Mouse (Mus musculus) cortical plate, adult 2 months (tissue): ENCODE data around the gene Tnnt1. TPM values are rescaled to one million over a fixed set of nuclear protein-coding genes. Genes with fewer than 3 reads are reported as not detected.

Experiments used
- H3K27ac ChIP-seq: fragments of 200-500 bp; 2 replicates; pipeline ENCODE4 v1.5.1; 2012; ENCODE audit warnings: low read length, control low read depth, inconsistent platforms; ENCODE audit not compliant: insufficient read depth
- H3K4me1 ChIP-seq: fragments of 200-500 bp; 2 replicates; pipeline ENCODE4 v1.6.1; 2011; ENCODE audit warnings: low read length; ENCODE audit not compliant: control insufficient read depth, insufficient read depth
- H3K4me3 ChIP-seq: fragments of 200-500 bp; 2 replicates; pipeline ENCODE4 v1.5.1; 2011; ENCODE audit warnings: mild to moderate bottlenecking, low read length, control low read depth; ENCODE audit not compliant: insufficient read depth
- CTCF ChIP-seq: fragments of 200-500 bp; IDR thresholded peaks from 2 replicates; pipeline ENCODE4 v1.5.1; 2011; ENCODE audit warnings: mild to moderate bottlenecking, control low read depth, low read length; ENCODE audit not compliant: insufficient read depth; ENCODE audit errors: extremely low read depth
- POLR2A ChIP-seq: fragments of 200-500 bp; IDR thresholded peaks from 2 replicates; pipeline ENCODE4 v1.6.1; 2011; ENCODE audit warnings: mild to moderate bottlenecking, low read length, control low read depth; ENCODE audit not compliant: insufficient read depth; ENCODE audit errors: extremely low read depth
- polyA plus RNA-seq: library from polyadenylated mRNA; depleted of rRNA; stranded (reverse); fragments of >200 nt; gene quantifications from 2 replicates; pipeline ENCODE4 v1.2.3, GENCODE M21; 2012; rRNA removed

The Tnnt1 gene
- 9.6 and 10.1 TPM in 2 replicates for polyA plus RNA-seq

DNA sequence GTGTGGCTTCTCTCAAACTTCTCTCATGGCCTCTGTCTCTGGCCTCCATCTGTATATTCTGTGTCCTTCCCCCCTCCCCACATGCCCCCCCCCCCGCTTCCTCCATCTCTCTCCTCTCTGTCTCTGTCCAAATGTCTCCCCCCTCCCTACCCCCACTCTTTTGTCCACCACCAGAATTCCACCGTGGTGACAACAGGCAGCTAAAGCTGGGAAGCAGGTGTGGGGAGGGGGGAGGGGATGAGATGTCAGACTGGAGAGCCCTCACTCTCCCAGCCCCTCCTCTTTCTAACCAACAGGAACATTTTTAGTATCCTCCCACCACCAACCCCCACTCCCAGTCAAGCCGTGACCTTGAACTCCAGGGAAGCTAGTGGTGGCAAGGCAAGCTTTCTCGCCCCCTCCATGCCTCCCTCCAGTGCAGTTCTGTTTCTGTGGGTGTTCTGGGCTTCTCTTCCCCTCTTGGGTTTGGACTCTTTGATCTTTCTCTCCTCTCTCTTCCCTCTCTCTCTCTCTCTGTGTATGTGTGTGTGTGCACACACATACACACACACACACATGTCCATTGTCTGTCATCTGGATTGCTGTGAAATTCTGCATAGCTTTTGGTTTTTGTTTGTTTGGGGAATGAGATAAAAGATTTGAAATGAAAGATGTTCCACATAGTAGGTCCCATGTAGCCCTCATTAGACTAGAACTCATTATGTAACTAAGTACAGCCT is at the start of gene Tnnt1:
Gene Tnnt1, minus strand, starts transcription at position 51 of the 719 bp plus-strand sequence.
- TF ChIP-seq POLR2A = no peak
- no peak for TF ChIP-seq CTCF
- Histone ChIP-seq H3K4me3 (no peak within 1 kb of the TSS), H3K4me1 (no peaks in the 10 kb centered on the region), H3K27ac (no peak within 1 kb of the TSS)

- H3K27ac ChIP-seq = no peak overlapping the region
- TF ChIP-seq CTCF = no peak
- no peak overlapping the region for H3K4me3 ChIP-seq
- H3K4me1 ChIP-seq = no peaks in the 10 kb centered on the region
These were observed 46.5 kb upstream of the Tnnt1 start for GRCm38 (mm10) chr7:4562660-4563059.

DNA sequence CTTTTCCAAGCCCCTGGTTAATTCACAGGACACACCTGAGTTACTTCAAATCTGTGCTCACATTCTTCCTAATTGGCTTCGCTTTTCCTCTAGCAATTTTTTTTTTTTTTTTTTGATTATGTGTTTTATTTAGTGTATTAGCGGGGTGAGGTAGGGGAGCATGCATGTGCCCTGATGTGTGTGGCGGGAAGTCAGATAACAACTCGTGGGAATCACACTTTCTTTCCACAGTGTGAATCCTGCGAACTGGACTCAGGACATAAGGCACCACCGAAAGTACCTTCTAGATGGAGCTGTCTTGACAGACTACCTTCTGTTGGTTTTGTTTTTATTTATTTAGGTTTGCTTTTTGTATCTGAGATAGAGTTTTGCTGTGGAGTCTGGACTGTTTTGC is 41.0 kb upstream of the Tnnt1 start:
- no peak for TF ChIP-seq POLR2A
- TF ChIP-seq CTCF = no peak
- Histone ChIP-seq H3K4me1 (no peaks in the 10 kb centered on the region), H3K27ac (no peak overlapping the region), H3K4me3 (no peak overlapping the region)

DNA sequence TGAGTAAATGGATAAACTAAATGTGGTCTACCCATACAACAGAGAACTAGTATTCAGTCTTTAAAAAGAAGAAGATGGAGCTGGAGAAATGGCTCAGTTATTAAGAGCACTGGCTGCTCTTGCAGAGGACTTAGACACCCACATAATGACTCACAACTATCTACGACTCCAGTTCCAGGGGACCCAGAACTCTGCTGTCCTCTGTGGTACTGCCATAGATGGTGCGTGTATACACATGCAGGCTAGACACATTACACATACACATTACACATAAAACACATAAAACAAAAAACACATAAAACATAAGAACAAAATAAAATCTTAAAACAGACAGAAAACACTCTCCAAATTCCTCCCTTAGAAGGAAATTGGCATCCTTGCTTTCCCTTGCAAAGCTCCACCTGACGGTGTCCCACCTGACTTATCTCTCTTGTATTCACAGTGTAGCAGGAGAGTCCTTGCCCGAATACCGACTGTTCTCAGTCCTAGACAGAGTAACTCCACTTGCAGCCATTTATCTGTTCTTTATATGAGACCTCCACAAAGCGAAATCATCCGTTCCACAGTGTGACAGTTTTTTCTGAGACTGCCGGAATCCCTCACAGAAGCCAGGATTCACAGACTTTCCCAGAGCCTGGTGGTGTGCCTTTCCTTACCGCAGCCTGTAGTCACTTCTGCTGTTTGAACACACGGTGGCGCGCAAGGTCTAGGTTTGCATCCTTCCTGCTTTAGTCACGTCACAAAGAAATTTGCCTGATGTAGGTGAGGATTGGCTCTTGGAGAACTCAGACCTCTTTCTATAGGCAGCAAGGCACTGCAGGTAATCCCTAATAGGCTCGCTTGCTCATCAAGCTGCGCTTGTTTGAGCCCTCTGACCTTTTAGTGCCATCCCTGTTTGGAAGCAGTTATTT is 40.3 kb upstream of the Tnnt1 start:
- Histone ChIP-seq H3K4me3 (no peak overlapping the region; the same call in 1 of the 2 replicates), H3K27ac (no peak overlapping the region), H3K4me1 (no peaks in the 10 kb centered on the region)
- TF ChIP-seq CTCF (peak; percentile 99), POLR2A (no peak)

DNA sequence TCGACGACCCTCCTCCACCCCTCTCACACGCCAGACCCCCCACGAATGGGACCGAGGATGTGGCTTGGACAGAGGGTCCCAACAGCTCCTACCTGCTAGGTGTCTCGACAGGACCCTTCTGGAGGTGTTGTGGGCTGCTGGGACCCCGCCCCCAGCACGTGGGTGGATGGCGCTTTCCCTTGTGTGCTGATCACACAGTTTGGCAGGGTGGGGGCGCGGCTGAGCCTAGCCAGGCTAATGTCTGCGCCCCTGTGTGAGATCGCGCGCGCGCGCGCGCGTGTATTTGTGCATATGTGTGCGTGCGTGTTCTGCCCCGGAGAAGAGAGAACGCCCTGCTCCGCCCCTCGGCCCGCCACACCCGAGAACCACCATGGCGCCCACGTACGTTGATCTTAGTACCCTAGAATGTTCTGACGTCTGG is 31.0 kb upstream of the Tnnt1 start, which contains the start of gene Syt5:
Gene Syt5, minus strand, starts transcription at position 321 of the 421 bp plus-strand sequence.
- TF ChIP-seq POLR2A (peak; percentile 41; the same call in 1 of the 2 replicates), CTCF (no peak)
- Histone ChIP-seq H3K4me1 (peaks cover 3% of the 10 kb centered on the region), H3K27ac (peak within 1 kb of the TSS; percentile 93), H3K4me3 (peak within 1 kb of the TSS; percentile 62)

- peak overlapping the region; percentile 62 for H3K4me3 ChIP-seq
- peak overlapping the region; percentile 93 for H3K27ac ChIP-seq
- H3K4me1 ChIP-seq = peaks cover 3% of the 10 kb centered on the region
- TF ChIP-seq POLR2A (peak; percentile 70; the same call in 1 of the 2 replicates), CTCF (no peak)
These were observed 30.5 kb upstream of the Tnnt1 start for GRCm38 (mm10) chr7:4546591-4547131.

GRCm38 (mm10) chr7:4546050-4546449 is 29.9 kb upstream of the Tnnt1 start:
- H3K27ac ChIP-seq = peak overlapping the region; percentile 86
- no peak for TF ChIP-seq POLR2A
- no peak for TF ChIP-seq CTCF
- peaks cover 3% of the 10 kb centered on the region for H3K4me1 ChIP-seq
- H3K4me3 ChIP-seq = peak overlapping the region; percentile 62

DNA sequence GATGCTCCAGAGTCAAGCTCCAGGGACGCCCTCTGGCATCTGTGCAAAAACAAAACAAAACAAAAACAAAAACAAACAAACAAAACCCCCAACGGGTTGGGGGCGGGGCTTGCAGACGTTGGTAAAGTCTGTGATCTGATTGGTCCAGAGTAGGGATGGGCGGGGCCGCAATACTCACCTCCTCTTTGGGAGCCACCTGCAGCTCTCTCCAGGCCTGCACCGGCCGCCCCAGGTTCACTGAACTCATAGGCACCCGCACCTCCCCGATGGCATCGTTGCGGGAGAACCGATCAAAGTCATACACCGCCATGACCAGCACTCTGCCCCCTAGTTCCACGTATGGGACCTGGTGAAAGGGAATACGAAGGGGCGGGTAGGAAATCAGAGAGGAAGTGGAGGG is 25.8 kb upstream of the Tnnt1 start:
- no peak for TF ChIP-seq POLR2A
- no peak overlapping the region for H3K4me3 ChIP-seq
- peaks cover 3% of the 10 kb centered on the region for H3K4me1 ChIP-seq
- H3K27ac ChIP-seq = no peak overlapping the region

- Histone ChIP-seq H3K27ac (no peak overlapping the region), H3K4me3 (no peak overlapping the region), H3K4me1 (peaks cover 3% of the 10 kb centered on the region)
- TF ChIP-seq CTCF (no peak), POLR2A (no peak)
These were observed 25.2 kb upstream of the Tnnt1 start for GRCm38 (mm10) chr7:4541344-4541743.

GRCm38 (mm10) chr7:4539019-4539418 is 22.8 kb upstream of the Tnnt1 start:
- Histone ChIP-seq H3K27ac (no peak overlapping the region), H3K4me3 (no peak overlapping the region), H3K4me1 (no peaks in the 10 kb centered on the region)
- TF ChIP-seq POLR2A (no peak), CTCF (no peak)

GRCm38 (mm10) chr7:4537181-4537580 is 21.0 kb upstream of the Tnnt1 start:
- Histone ChIP-seq H3K27ac (no peak overlapping the region), H3K4me1 (no peaks in the 10 kb centered on the region), H3K4me3 (no peak overlapping the region)
- TF ChIP-seq POLR2A (no peak), CTCF (no peak)
